Mouse (Mus musculus) cerebellum, adult 2 months (tissue): ENCODE data around the gene Cpt1c.

Experiments
- CTCF ChIP-seq: fragments of 200-500 bp; IDR thresholded peaks from 2 replicates; pipeline ENCODE4 v1.5.1; 2011; ENCODE audit warnings: low read depth, mild to moderate bottlenecking, control low read depth, low read length, moderate library complexity, borderline replicate concordance; ENCODE audit not compliant: insufficient read depth
- POLR2A ChIP-seq: fragments of 200-500 bp; IDR thresholded peaks from 2 replicates; pipeline ENCODE4 v1.6.1; 2011; ENCODE audit warnings: low read length, control low read depth, borderline replicate concordance; ENCODE audit not compliant: insufficient read depth

GRCm38 (mm10) chr7:44916191-44916590, 58.5 kb downstream of the Cpt1c start:
- TF ChIP-seq POLR2A (no peak), CTCF (no peak)
